Mouse (Mus musculus) heart, embryonic 11.5 days (tissue): ENCODE data around the gene Tcf7l1. TPM values are rescaled to one million over a fixed set of nuclear protein-coding genes. Genes with fewer than 3 reads are reported as not detected.

Experiments
- ATAC-seq: fragments of 200-750 bp; cut with Nextera tagmentation; replicated peaks from 2 replicates; pipeline ENCODE4 v1.8.0; 2017; ENCODE audit warnings: moderate library complexity; ENCODE audit not compliant: insufficient number of reproducible peaks, low FRiP score, low TSS enrichment
- H3K27ac ChIP-seq: fragments of 300-500 bp; sonication (generic); 2 replicates; pipeline ENCODE4 v1.5.1; 2014; ENCODE audit warnings: mild to moderate bottlenecking, low read depth, low read length
- H3K27me3 ChIP-seq: fragments of 300-500 bp; sonication (generic); 2 replicates; pipeline ENCODE4 v1.6.1; 2014; ENCODE audit warnings: mild to moderate bottlenecking, low read length, mixed read lengths; ENCODE audit not compliant: control insufficient read depth, insufficient read depth
- H3K36me3 ChIP-seq: fragments of 300-500 bp; sonication (generic); 2 replicates; pipeline ENCODE4 v1.6.1; 2014; ENCODE audit warnings: mild to moderate bottlenecking, low read length, moderate library complexity, mixed read lengths; ENCODE audit not compliant: control insufficient read depth, insufficient read depth
- H3K4me1 ChIP-seq: fragments of 300-500 bp; sonication (generic); 2 replicates; pipeline ENCODE4 v1.6.1; 2014; ENCODE audit warnings: low read length; ENCODE audit not compliant: control insufficient read depth, insufficient read depth
- H3K4me2 ChIP-seq: fragments of 300-500 bp; sonication (generic); 2 replicates; pipeline ENCODE4 v1.6.1; 2014; ENCODE audit warnings: mild to moderate bottlenecking, moderate library complexity
- H3K4me3 ChIP-seq: fragments of 300-500 bp; sonication (generic); 2 replicates; pipeline ENCODE4 v1.5.1; 2014; ENCODE audit warnings: low read depth, low read length
- H3K9ac ChIP-seq: fragments of 300-500 bp; sonication (generic); 2 replicates; pipeline ENCODE4 v1.6.1; 2014; ENCODE audit warnings: mild to moderate bottlenecking, low read depth, low read length, moderate library complexity
- H3K9me3 ChIP-seq: fragments of 300-500 bp; sonication (generic); replicated peaks from 2 replicates; pipeline ENCODE4 v1.6.1; 2016; ENCODE audit warnings: low read length; ENCODE audit not compliant: control insufficient read depth
- WGBS: fragments of 180-500 bp; shearing (Covaris S2); extraction: QIAGEN DNeasy Blood & Tissue Kit; methylation state at CpG from one replicate; pipeline ENCODE4 v1.1.7; 2014; ENCODE audit not compliant: insufficient replicate concordance; 5-methylcytosine and 5-hydroxymethylcytosine counted together
- polyA plus RNA-seq: library from polyadenylated mRNA; unstranded; fragments of >200 nt; fragmentation: Nextera tagmentation; extraction: Ambion mirVana; gene quantifications from 2 replicates; pipeline ENCODE4 v1.2.1, GENCODE M21; 2014

The Tcf7l1 gene
- polyA plus RNA-seq, 1 experiment from 2014 or later = 15.7 TPM

- Histone ChIP-seq H3K4me2 (no peak overlapping the region), H3K27ac (no peak overlapping the region), H3K9ac (no peak overlapping the region), H3K9me3 (no peaks in the 10 kb centered on the region), H3K27me3 (no peaks in the 10 kb centered on the region), H3K4me3 (no peak overlapping the region), H3K4me1 (peaks cover 24% of the 10 kb centered on the region), H3K36me3 (no peaks in the 10 kb centered on the region)
- ATAC-seq = 0 out of 2 replicates have a peak, but pooled peaks have one; percentile 19
- 45% methylated on average over 14 of the region's 14 CpGs for WGBS
These were observed 33.7 kb downstream of the Tcf7l1 start for GRCm38 (mm10) chr6:72755267-72755889.

- Histone ChIP-seq H3K9ac (no peak overlapping the region), H3K36me3 (no peaks in the 10 kb centered on the region), H3K4me2 (no peak overlapping the region), H3K4me3 (no peak overlapping the region), H3K9me3 (no peaks in the 10 kb centered on the region), H3K4me1 (peaks cover 28% of the 10 kb centered on the region), H3K27ac (no peak overlapping the region), H3K27me3 (no peaks in the 10 kb centered on the region)
- 23% methylated on average over 9 of the region's 9 CpGs for WGBS
- no peak for ATAC-seq
These were observed 34.8 kb downstream of the Tcf7l1 start for GRCm38 (mm10) chr6:72754215-72754614.

GRCm38 (mm10) chr6:72753782-72754181, 35.3 kb downstream of the Tcf7l1 start:
- no peak overlapping the region for H3K27ac ChIP-seq
- no peaks in the 10 kb centered on the region for H3K27me3 ChIP-seq
- 77% methylated on average over 8 of the region's 8 CpGs for WGBS
- H3K36me3 ChIP-seq = no peaks in the 10 kb centered on the region
- H3K4me2 ChIP-seq = no peak overlapping the region
- ATAC-seq = no peak
- no peaks in the 10 kb centered on the region for H3K9me3 ChIP-seq
- H3K9ac ChIP-seq = no peak overlapping the region
- peaks cover 29% of the 10 kb centered on the region for H3K4me1 ChIP-seq
- no peak overlapping the region for H3K4me3 ChIP-seq

GRCm38 (mm10) chr6:72752824-72753223, 36.2 kb downstream of the Tcf7l1 start:
- no peak overlapping the region for H3K4me3 ChIP-seq
- no peaks in the 10 kb centered on the region for H3K27me3 ChIP-seq
- H3K36me3 ChIP-seq = no peaks in the 10 kb centered on the region
- H3K4me2 ChIP-seq = no peak overlapping the region
- peaks cover 36% of the 10 kb centered on the region for H3K4me1 ChIP-seq
- ATAC-seq = no peak
- H3K9ac ChIP-seq = no peak overlapping the region
- 78% methylated on average over 15 of the region's 15 CpGs for WGBS
- H3K9me3 ChIP-seq = no peaks in the 10 kb centered on the region
- H3K27ac ChIP-seq = no peak overlapping the region

DNA sequence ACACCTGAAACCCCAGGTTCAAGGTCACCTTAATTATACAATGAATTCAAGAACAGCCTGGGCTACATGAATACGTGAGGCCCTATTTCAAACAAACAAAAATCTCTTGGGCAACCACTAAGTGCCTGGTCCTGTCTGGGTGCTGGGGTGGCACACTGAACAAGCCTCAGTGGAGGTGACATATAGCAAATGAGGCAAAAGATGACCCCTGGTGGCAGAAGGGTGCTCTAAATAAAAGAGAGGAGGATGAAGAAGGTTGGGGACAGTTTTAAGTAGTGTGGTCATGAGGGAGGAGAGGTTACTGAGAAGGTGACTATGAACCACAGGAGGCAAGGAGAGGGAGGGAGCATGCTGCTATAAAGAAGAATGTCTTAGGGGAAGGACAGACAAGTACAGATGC, 37.8 kb downstream of the Tcf7l1 start:
- no peak for ATAC-seq
- no peaks in the 10 kb centered on the region for H3K36me3 ChIP-seq
- 85% methylated on average over 1 of the region's 1 CpGs for WGBS
- H3K9ac ChIP-seq = no peak overlapping the region
- H3K4me1 ChIP-seq = peaks cover 41% of the 10 kb centered on the region
- no peaks in the 10 kb centered on the region for H3K27me3 ChIP-seq
- no peaks in the 10 kb centered on the region for H3K9me3 ChIP-seq
- H3K4me3 ChIP-seq = no peak overlapping the region
- H3K4me2 ChIP-seq = no peak overlapping the region
- no peak overlapping the region for H3K27ac ChIP-seq

GRCm38 (mm10) chr6:72748882-72749437, 40.1 kb downstream of the Tcf7l1 start:
- Histone ChIP-seq H3K9me3 (no peaks in the 10 kb centered on the region), H3K36me3 (no peaks in the 10 kb centered on the region), H3K27me3 (no peaks in the 10 kb centered on the region), H3K4me3 (no peak overlapping the region), H3K4me2 (0 out of 2 replicates have a peak overlapping the region, but pooled peaks have one; percentile 5), H3K4me1 (peaks cover 22% of the 10 kb centered on the region), H3K27ac (peak overlapping the region; percentile 46; the same call in 1 of the 2 replicates), H3K9ac (no peak overlapping the region)
- ATAC-seq = no peak
- 17% methylated on average over 5 of the region's 5 CpGs for WGBS

- ATAC-seq = 0 out of 2 replicates have a peak, but pooled peaks have one; percentile 21
These were observed 40.6 kb downstream of the Tcf7l1 start for GRCm38 (mm10) chr6:72748421-72748820.

DNA sequence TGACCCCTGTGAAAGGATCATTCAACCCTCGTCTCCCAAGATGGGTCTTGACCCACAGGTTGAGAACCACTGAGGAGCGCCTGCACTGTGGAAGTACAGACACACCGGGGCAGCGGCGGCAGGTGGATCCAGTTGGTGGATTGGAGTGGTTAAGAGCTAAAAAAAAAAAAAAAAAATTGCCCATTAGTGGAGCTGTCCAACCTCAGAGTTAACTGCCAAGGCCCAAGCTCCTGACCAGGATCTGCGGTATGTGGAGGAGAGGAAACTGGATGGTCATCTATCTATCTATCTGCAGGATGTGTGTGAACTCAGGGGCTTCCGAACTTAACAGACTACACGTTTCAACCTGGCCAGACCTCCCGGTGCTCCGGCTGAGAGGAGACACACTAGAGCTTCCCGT, 41.2 kb downstream of the Tcf7l1 start:
- ATAC-seq = no peak
- H3K27me3 ChIP-seq = no peaks in the 10 kb centered on the region
- H3K4me3 ChIP-seq = no peak overlapping the region
- no peak overlapping the region for H3K9ac ChIP-seq
- H3K4me2 ChIP-seq = no peak overlapping the region
- no peaks in the 10 kb centered on the region for H3K9me3 ChIP-seq
- 53% methylated on average over 11 of the region's 11 CpGs for WGBS
- H3K27ac ChIP-seq = no peak overlapping the region
- H3K36me3 ChIP-seq = no peaks in the 10 kb centered on the region
- H3K4me1 ChIP-seq = peaks cover 22% of the 10 kb centered on the region

More at GRCm38 (mm10) chr6:72748421-72748820, 40.6 kb downstream of the Tcf7l1 start:
- WGBS = 5% methylated on average over 2 of the region's 2 CpGs
- H3K9ac ChIP-seq = no peak overlapping the region
- 0 out of 2 replicates have a peak overlapping the region, but pooled peaks have one; percentile 5 for H3K4me2 ChIP-seq
- H3K27ac ChIP-seq = 0 out of 2 replicates have a peak overlapping the region, but pooled peaks have one; percentile 46
- H3K4me3 ChIP-seq = no peak overlapping the region
- no peaks in the 10 kb centered on the region for H3K9me3 ChIP-seq
- peaks cover 22% of the 10 kb centered on the region for H3K4me1 ChIP-seq
- no peaks in the 10 kb centered on the region for H3K27me3 ChIP-seq
- no peaks in the 10 kb centered on the region for H3K36me3 ChIP-seq

GRCm38 (mm10) chr6:72747156-72747555, 41.9 kb downstream of the Tcf7l1 start:
- WGBS = 39% methylated on average over 4 of the region's 4 CpGs
- no peak for ATAC-seq

More at GRCm38 (mm10) chr6:72747156-72747555, 41.9 kb downstream of the Tcf7l1 start:
- H3K36me3 ChIP-seq = no peaks in the 10 kb centered on the region
- H3K4me1 ChIP-seq = peaks cover 22% of the 10 kb centered on the region
- no peaks in the 10 kb centered on the region for H3K27me3 ChIP-seq
- no peaks in the 10 kb centered on the region for H3K9me3 ChIP-seq
- H3K4me3 ChIP-seq = no peak overlapping the region
- H3K9ac ChIP-seq = no peak overlapping the region
- H3K4me2 ChIP-seq = no peak overlapping the region
- no peak overlapping the region for H3K27ac ChIP-seq
